Mouse (Mus musculus): Measurements from ENCODE around the gene Cep350.
"Not testable (repeated sequence)": the region's sequence is repeated elsewhere in the genome, so short reads cannot be mapped to it uniquely, and the experiment has no call there.

Cep350 gene

GRCm38 (mm10) chr1:155972146-155973067 is 648 bp downstream of the Cep350 start:
- H3K27me3 ChIP-seq (ENCODE audit: control insufficient read depth, insufficient read depth, low read length, poor library complexity, severe bottlenecking): no peaks in the 10 kb centered on the region
- no peak for DNase-seq (ENCODE audit: low read depth, low spot score)
- H3K36me3 ChIP-seq (ENCODE audit: control insufficient read depth, insufficient read depth, low read length, poor library complexity, severe bottlenecking): no peaks in the 10 kb centered on the region

DNA sequence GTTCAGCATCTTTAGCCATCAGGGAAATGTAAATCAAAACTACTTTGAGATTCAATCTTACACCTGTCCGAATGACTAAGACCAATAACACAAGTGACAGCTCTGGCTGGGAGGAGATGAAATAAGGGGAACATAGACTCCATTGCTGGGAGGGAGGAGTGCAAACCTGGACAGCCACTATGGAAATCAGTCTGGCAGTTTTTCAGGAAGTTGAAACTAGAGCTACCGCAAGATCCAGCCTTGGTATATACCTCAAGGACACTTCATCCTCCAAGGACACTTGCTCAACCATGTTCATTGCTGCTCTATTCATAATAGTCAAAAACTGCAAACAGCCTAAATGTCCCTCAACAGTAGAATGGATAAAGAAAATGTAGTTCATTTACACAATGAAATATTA is 23.9 kb downstream of the Cep350 start:
- DNase-seq (ENCODE audit: low read depth, low spot score): no peak

GRCm38 (mm10) chr1:155944361-155944760 is 28.7 kb downstream of the Cep350 start:
- peaks cover 15% of the 10 kb centered on the region for H3K36me3 ChIP-seq (ENCODE audit: control insufficient read depth, insufficient read depth, low read length, poor library complexity, severe bottlenecking)
- no peaks in the 10 kb centered on the region for H3K27me3 ChIP-seq (ENCODE audit: control insufficient read depth, insufficient read depth, low read length, poor library complexity, severe bottlenecking)
- no peak for DNase-seq (ENCODE audit: low read depth, low spot score)

More for the DNA sequence above, 23.9 kb downstream of the Cep350 start:
- Histone ChIP-seq H3K36me3 (ENCODE audit: control insufficient read depth, insufficient read depth, low read length, poor library complexity, severe bottlenecking) (peaks cover 6% of the 10 kb centered on the region), H3K27me3 (ENCODE audit: control insufficient read depth, insufficient read depth, low read length, poor library complexity, severe bottlenecking) (no peaks in the 10 kb centered on the region)

- no peak for DNase-seq (ENCODE audit: low read depth, low spot score)
- Histone ChIP-seq H3K27me3 (ENCODE audit: control insufficient read depth, insufficient read depth, low read length, poor library complexity, severe bottlenecking) (no peaks in the 10 kb centered on the region), H3K36me3 (ENCODE audit: control insufficient read depth, insufficient read depth, low read length, poor library complexity, severe bottlenecking) (peaks cover 24% of the 10 kb centered on the region)
Measured at GRCm38 (mm10) chr1:155937416-155937815, 35.6 kb downstream of the Cep350 start.

GRCm38 (mm10) chr1:155934702-155935101 is 38.4 kb downstream of the Cep350 start:
- Histone ChIP-seq H3K36me3 (ENCODE audit: control insufficient read depth, insufficient read depth, low read length, poor library complexity, severe bottlenecking) (peaks cover 25% of the 10 kb centered on the region; the same call in 1 of the 2 replicates), H3K27me3 (ENCODE audit: control insufficient read depth, insufficient read depth, low read length, poor library complexity, severe bottlenecking) (no peaks in the 10 kb centered on the region)
- DNase-seq (ENCODE audit: low read depth, low spot score): no peak

DNA sequence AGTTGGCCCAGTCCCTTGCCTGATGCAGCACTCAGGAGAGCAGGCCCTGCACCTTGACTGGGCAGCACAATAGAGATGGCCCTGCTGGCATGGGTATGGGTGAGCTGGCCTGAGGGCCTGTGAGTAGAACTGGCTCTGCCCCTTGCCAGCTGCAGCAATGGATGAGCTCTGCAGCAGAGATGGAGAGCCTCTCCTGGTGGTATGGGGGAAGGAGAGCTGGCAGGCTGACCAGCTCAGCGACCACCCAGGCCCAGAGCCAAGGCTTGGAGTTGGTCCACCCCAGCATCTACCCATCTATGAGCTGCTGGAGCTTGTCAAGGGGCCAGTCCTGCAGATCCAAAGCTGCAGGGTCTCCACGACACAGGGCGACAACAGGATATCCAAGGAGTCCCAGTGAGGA is 69.5 kb downstream of the Cep350 start:
- Histone ChIP-seq H3K27me3 (ENCODE audit: control insufficient read depth, insufficient read depth, low read length, poor library complexity, severe bottlenecking) (no peaks in the 10 kb centered on the region), H3K36me3 (ENCODE audit: control insufficient read depth, insufficient read depth, low read length, poor library complexity, severe bottlenecking) (peaks cover 11% of the 10 kb centered on the region)
- DNase-seq (ENCODE audit: low read depth, low spot score): no peak

- DNase-seq (ENCODE audit: low read depth, low spot score): no peak
- Histone ChIP-seq H3K27me3 (ENCODE audit: control insufficient read depth, insufficient read depth, low read length, poor library complexity, severe bottlenecking) (no peaks in the 10 kb centered on the region), H3K36me3 (ENCODE audit: control insufficient read depth, insufficient read depth, low read length, poor library complexity, severe bottlenecking) (peaks cover 14% of the 10 kb centered on the region)
Measured at GRCm38 (mm10) chr1:155901348-155901747, 71.7 kb downstream of the Cep350 start.

DNA sequence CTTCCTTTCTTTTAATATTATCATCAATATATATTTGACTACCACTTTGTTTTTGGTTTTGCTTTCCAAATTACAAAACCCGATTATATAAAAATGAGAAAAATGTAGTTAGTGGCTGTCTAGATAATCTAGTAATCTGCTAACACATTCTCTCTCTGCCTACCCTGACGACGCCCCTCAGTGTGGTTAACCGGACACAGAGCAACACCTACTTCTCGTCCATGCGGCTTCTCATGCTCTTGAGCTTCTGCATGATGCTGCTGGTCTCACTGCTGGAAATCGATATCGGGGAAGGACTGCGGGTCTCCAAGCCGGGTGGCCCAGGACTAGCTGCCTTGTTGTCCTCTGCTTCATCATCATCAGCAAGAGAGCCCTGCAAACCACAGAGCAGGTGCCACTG is 78.7 kb downstream of the Cep350 start:
- no peaks in the 10 kb centered on the region for H3K27me3 ChIP-seq (ENCODE audit: control insufficient read depth, insufficient read depth, low read length, poor library complexity, severe bottlenecking)
- H3K36me3 ChIP-seq (ENCODE audit: control insufficient read depth, insufficient read depth, low read length, poor library complexity, severe bottlenecking): peaks cover 14% of the 10 kb centered on the region; the same call in 1 of the 2 replicates
- no peak for DNase-seq (ENCODE audit: low read depth, low spot score)

- peaks cover 9% of the 10 kb centered on the region; the same call in 1 of the 2 replicates for H3K36me3 ChIP-seq (ENCODE audit: control insufficient read depth, insufficient read depth, low read length, poor library complexity, severe bottlenecking)
- H3K27me3 ChIP-seq (ENCODE audit: control insufficient read depth, insufficient read depth, low read length, poor library complexity, severe bottlenecking): no peaks in the 10 kb centered on the region
- DNase-seq (ENCODE audit: low read depth, low spot score): no peak
Measured at GRCm38 (mm10) chr1:155886846-155887245, 86.2 kb downstream of the Cep350 start.

GRCm38 (mm10) chr1:155882646-155883231 is 90.3 kb downstream of the Cep350 start:
- not testable (repeated sequence) for H3K27me3 ChIP-seq (ENCODE audit: control insufficient read depth, insufficient read depth, low read length, poor library complexity, severe bottlenecking); H3K36me3 ChIP-seq (ENCODE audit: control insufficient read depth, insufficient read depth, low read length, poor library complexity, severe bottlenecking); DNase-seq (ENCODE audit: low read depth, low spot score)

GRCm38 (mm10) chr1:155879596-155879995 is 93.5 kb downstream of the Cep350 start:
- DNase-seq (ENCODE audit: low read depth, low spot score): no peak
- Histone ChIP-seq H3K27me3 (ENCODE audit: control insufficient read depth, insufficient read depth, low read length, poor library complexity, severe bottlenecking) (no peaks in the 10 kb centered on the region), H3K36me3 (ENCODE audit: control insufficient read depth, insufficient read depth, low read length, poor library complexity, severe bottlenecking) (0 out of 2 replicates have a peak, but pooled peaks cover 14% of the 10 kb centered on the region)

GRCm38 (mm10) chr1:155862967-155863366 is 110.1 kb downstream of the Cep350 start:
- peaks cover 24% of the 10 kb centered on the region for H3K36me3 ChIP-seq (ENCODE audit: control insufficient read depth, insufficient read depth, low read length, poor library complexity, severe bottlenecking)
- peak; percentile 33 for DNase-seq (ENCODE audit: low read depth, low spot score)
- no peaks in the 10 kb centered on the region for H3K27me3 ChIP-seq (ENCODE audit: control insufficient read depth, insufficient read depth, low read length, poor library complexity, severe bottlenecking)

GRCm38 (mm10) chr1:155854926-155855702 is 117.9 kb downstream of the Cep350 start:
- no peaks in the 10 kb centered on the region for H3K27me3 ChIP-seq (ENCODE audit: control insufficient read depth, insufficient read depth, low read length, poor library complexity, severe bottlenecking)
- H3K36me3 ChIP-seq (ENCODE audit: control insufficient read depth, insufficient read depth, low read length, poor library complexity, severe bottlenecking): peaks cover 6% of the 10 kb centered on the region
- DNase-seq (ENCODE audit: low read depth, low spot score): no peak

DNA sequence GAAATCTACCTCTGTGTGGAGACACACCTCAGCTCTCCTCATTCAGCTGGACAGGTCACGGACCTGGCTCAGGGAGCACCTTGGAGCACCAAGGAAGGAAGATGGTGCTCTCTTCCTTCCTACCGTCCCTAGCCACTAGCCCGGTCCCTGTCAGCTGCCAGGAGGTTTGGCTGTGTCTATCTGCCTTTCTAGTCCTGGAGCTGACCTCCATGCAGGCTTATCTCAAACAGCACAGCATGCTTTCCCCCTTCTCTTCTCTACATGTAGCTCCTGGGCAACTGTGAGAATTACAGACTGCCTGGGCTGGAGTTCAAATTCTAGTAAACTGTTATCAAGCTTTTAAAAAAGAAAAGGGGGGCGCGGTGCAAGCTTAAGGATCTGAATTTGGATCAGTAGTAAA is 120.0 kb downstream of the Cep350 start:
- peaks cover 5% of the 10 kb centered on the region for H3K36me3 ChIP-seq (ENCODE audit: control insufficient read depth, insufficient read depth, low read length, poor library complexity, severe bottlenecking)

GRCm38 (mm10) chr1:155844235-155844634 is 128.8 kb downstream of the Cep350 start:
- Histone ChIP-seq H3K27me3 (ENCODE audit: control insufficient read depth, insufficient read depth, low read length, poor library complexity, severe bottlenecking) (no peaks in the 10 kb centered on the region), H3K36me3 (ENCODE audit: control insufficient read depth, insufficient read depth, low read length, poor library complexity, severe bottlenecking) (peaks cover 7% of the 10 kb centered on the region)
- DNase-seq (ENCODE audit: low read depth, low spot score): no peak

More for the DNA sequence above, 120.0 kb downstream of the Cep350 start:
- no peak for DNase-seq (ENCODE audit: low read depth, low spot score)
- no peaks in the 10 kb centered on the region for H3K27me3 ChIP-seq (ENCODE audit: control insufficient read depth, insufficient read depth, low read length, poor library complexity, severe bottlenecking)

All from splenic B cell, adult 2 months (primary cell).